Mouse (Mus musculus) embryonic fibroblast, embryonic 13.5 days (primary cell): ENCODE results near the gene Limk2.

Source experiments
- CTCF ChIP-seq: IDR thresholded peaks from 2 replicates; pipeline ENCODE4 v1.5.1; 2011; ENCODE audit warnings: mild to moderate bottlenecking, control low read depth, low read length, moderate library complexity, borderline replicate concordance; ENCODE audit not compliant: insufficient read depth
- POLR2A ChIP-seq: IDR thresholded peaks from 2 replicates; pipeline ENCODE4 v1.6.1; 2011; ENCODE audit warnings: low read depth, mild to moderate bottlenecking, control low read depth, low read length, moderate library complexity

GRCm38 (mm10) chr11:3454506-3454905 lies 45.5 kb upstream of the Limk2 start:
- TF ChIP-seq POLR2A (no peak), CTCF (no peak)
